Mouse (Mus musculus) embryonic facial prominence, embryonic 11.5 days (tissue): ENCODE measurements around the gene Pinlyp. TPM values are rescaled to one million over a fixed set of nuclear protein-coding genes. Genes with fewer than 3 reads are reported as not detected.
A peak's percentile ranks its signal among the peaks of the same experiment; 100 is the strongest.

Experiments
- ATAC-seq: fragments of 200-750 bp; cut with Nextera tagmentation; replicated peaks from 2 replicates; pipeline ENCODE4 v1.8.0; 2017; ENCODE audit warnings: low read depth; ENCODE audit not compliant: insufficient number of reproducible peaks, low FRiP score, low TSS enrichment
- DNase-seq: peaks from one replicate; pipeline ENCODE4 v3.0.0-alpha.2; 2015; ENCODE audit warnings: low spot score
- H3K27ac ChIP-seq: fragments of 300-500 bp; sonication (generic); replicated peaks from 2 replicates; pipeline ENCODE4 v1.5.1; 2014; ENCODE audit warnings: mild to moderate bottlenecking, low read depth, low read length, control low read depth
- H3K27me3 ChIP-seq: fragments of 300-500 bp; sonication (generic); 2 replicates; pipeline ENCODE4 v1.6.1; 2014; ENCODE audit warnings: mild to moderate bottlenecking, low read length, moderate library complexity, mixed read lengths; ENCODE audit not compliant: control insufficient read depth, insufficient read depth
- H3K36me3 ChIP-seq: fragments of 300-500 bp; sonication (generic); replicated peaks from 2 replicates; pipeline ENCODE4 v1.6.1; 2014; ENCODE audit warnings: low read depth, mild to moderate bottlenecking, low read length, moderate library complexity, mixed read lengths; ENCODE audit not compliant: control insufficient read depth, insufficient read depth
- H3K4me1 ChIP-seq: fragments of 300-500 bp; sonication (generic); 2 replicates; pipeline ENCODE4 v1.6.1; 2014; ENCODE audit warnings: low read length, mixed read lengths; ENCODE audit not compliant: control insufficient read depth, insufficient read depth
- H3K4me2 ChIP-seq: fragments of 300-500 bp; sonication (generic); 2 replicates; pipeline ENCODE4 v1.6.1; 2014; ENCODE audit warnings: low read depth, mild to moderate bottlenecking, control low read depth, low read length, moderate library complexity
- H3K4me3 ChIP-seq: fragments of 300-500 bp; sonication (generic); 2 replicates; pipeline ENCODE4 v1.5.1; 2014; ENCODE audit warnings: low read depth, low read length, control low read depth
- H3K9ac ChIP-seq: fragments of 300-500 bp; sonication (generic); replicated peaks from 2 replicates; pipeline ENCODE4 v1.6.1; 2014; ENCODE audit warnings: mild to moderate bottlenecking, control low read depth, low read length
- H3K9me3 ChIP-seq: fragments of 300-500 bp; sonication (generic); replicated peaks from 2 replicates; pipeline ENCODE4 v1.6.1; 2016; ENCODE audit warnings: mild to moderate bottlenecking, low read length, inconsistent platforms, mixed read lengths; ENCODE audit not compliant: control insufficient read depth
- WGBS: fragments of 180-500 bp; shearing (Covaris S2); extraction: QIAGEN DNeasy Blood & Tissue Kit; methylation state at CpG from one replicate; pipeline ENCODE4 v1.1.7; 2014; 5-methylcytosine and 5-hydroxymethylcytosine counted together
- polyA plus RNA-seq: library from polyadenylated mRNA; unstranded; fragments of >200 nt; fragmentation: Nextera tagmentation; extraction: Ambion mirVana; gene quantifications from 2 replicates; pipeline ENCODE4 v1.2.1, GENCODE M21; 2014

Pinlyp gene
- polyA plus RNA-seq, 1 experiment from 2014 or later: not detected

GRCm38 (mm10) chr7:24587330-24588105, 41.6 kb upstream of the Pinlyp start, which contains the start of the genes Ethe1 and Zfp575:
Gene Ethe1 (plus strand): TSS chr7:24587543.
Gene Zfp575 (minus strand): TSS chr7:24587641.
- ATAC-seq (peak; percentile 53), DNase-seq (peak; percentile 78)
- H3K27me3 ChIP-seq: peaks cover 25% of the 10 kb centered on the region
- WGBS: 6% methylated on average over 30 of the region's 30 CpGs
- H3K4me3 ChIP-seq: peak within 1 kb of the TSS; percentile 49
- peak within 1 kb of the TSS; percentile 70 for H3K9ac ChIP-seq
- no peaks in the 10 kb centered on the region for H3K36me3 ChIP-seq
- H3K4me2 ChIP-seq: peak within 1 kb of the TSS; percentile 79
- no peak within 1 kb of the TSS for H3K27ac ChIP-seq
- H3K9me3 ChIP-seq: no peaks in the 10 kb centered on the region
- H3K4me1 ChIP-seq: no peaks in the 10 kb centered on the region

- Histone ChIP-seq H3K36me3 (no peaks in the 10 kb centered on the region), H3K27ac (no peak overlapping the region), H3K4me2 (peak overlapping the region; percentile 79), H3K4me3 (peak overlapping the region; percentile 49), H3K4me1 (no peaks in the 10 kb centered on the region), H3K9ac (peak overlapping the region; percentile 70), H3K9me3 (no peaks in the 10 kb centered on the region), H3K27me3 (peaks cover 25% of the 10 kb centered on the region)
- WGBS: 9% methylated on average over 8 of the region's 8 CpGs
- ATAC-seq (peak; percentile 56), DNase-seq (peak; percentile 25)
These were observed 40.9 kb upstream of the Pinlyp start for GRCm38 (mm10) chr7:24586828-24587227.

- ATAC-seq: no peak; the same call in 1 of the 2 replicates
- no peak overlapping the region for H3K4me3 ChIP-seq
- 0 out of 2 replicates have a peak overlapping the region, but pooled peaks have one; percentile 13 for H3K4me2 ChIP-seq
- DNase-seq: no peak
- H3K36me3 ChIP-seq: no peaks in the 10 kb centered on the region
- H3K27me3 ChIP-seq: peaks cover 25% of the 10 kb centered on the region
- no peaks in the 10 kb centered on the region for H3K4me1 ChIP-seq
- H3K9me3 ChIP-seq: no peaks in the 10 kb centered on the region
- 30% methylated on average over 15 of the region's 16 CpGs for WGBS
- no peak overlapping the region for H3K27ac ChIP-seq
- no peak overlapping the region for H3K9ac ChIP-seq
These were observed 40.1 kb upstream of the Pinlyp start for GRCm38 (mm10) chr7:24585995-24586394.

GRCm38 (mm10) chr7:24584876-24585275, 39.0 kb upstream of the Pinlyp start:
- no peaks in the 10 kb centered on the region for H3K9me3 ChIP-seq
- H3K4me2 ChIP-seq: no peak overlapping the region
- H3K9ac ChIP-seq: no peak overlapping the region
- H3K27me3 ChIP-seq: peaks cover 25% of the 10 kb centered on the region
- no peaks in the 10 kb centered on the region for H3K4me1 ChIP-seq
- ATAC-seq: 0 out of 2 replicates have a peak, but pooled peaks have one; percentile 31
- no peak overlapping the region for H3K27ac ChIP-seq
- 90% methylated on average over 6 of the region's 6 CpGs for WGBS
- no peak for DNase-seq
- no peaks in the 10 kb centered on the region for H3K36me3 ChIP-seq
- no peak overlapping the region for H3K4me3 ChIP-seq

GRCm38 (mm10) chr7:24577811-24578210, 31.9 kb upstream of the Pinlyp start:
- 94% methylated on average over 10 of the region's 10 CpGs for WGBS
- no peaks in the 10 kb centered on the region for H3K4me1 ChIP-seq
- no peak overlapping the region for H3K27ac ChIP-seq
- ATAC-seq (no peak), DNase-seq (no peak)
- H3K4me3 ChIP-seq: no peak overlapping the region
- H3K36me3 ChIP-seq: no peaks in the 10 kb centered on the region; the same call in 1 of the 2 replicates
- no peak overlapping the region for H3K9ac ChIP-seq
- H3K9me3 ChIP-seq: no peaks in the 10 kb centered on the region
- no peaks in the 10 kb centered on the region for H3K27me3 ChIP-seq
- no peak overlapping the region for H3K4me2 ChIP-seq

GRCm38 (mm10) chr7:24574224-24574796, 28.4 kb upstream of the Pinlyp start:
- no peak overlapping the region for H3K27ac ChIP-seq
- no peak overlapping the region for H3K9ac ChIP-seq
- DNase-seq: no peak
- H3K27me3 ChIP-seq: no peaks in the 10 kb centered on the region
- H3K4me3 ChIP-seq: no peak overlapping the region
- H3K4me2 ChIP-seq: no peak overlapping the region
- no peak for ATAC-seq
- H3K9me3 ChIP-seq: no peaks in the 10 kb centered on the region
- peaks cover 7% of the 10 kb centered on the region for H3K36me3 ChIP-seq
- no peaks in the 10 kb centered on the region for H3K4me1 ChIP-seq
- WGBS: 49% methylated on average over 12 of the region's 12 CpGs

GRCm38 (mm10) chr7:24572455-24572854, 26.5 kb upstream of the Pinlyp start:
- H3K9ac ChIP-seq: no peak overlapping the region
- ATAC-seq: 0 out of 2 replicates have a peak, but pooled peaks have one; percentile 17
- no peaks in the 10 kb centered on the region for H3K4me1 ChIP-seq
- no peak overlapping the region for H3K4me2 ChIP-seq
- 49% methylated on average over 5 of the region's 5 CpGs for WGBS
- no peaks in the 10 kb centered on the region for H3K27me3 ChIP-seq
- H3K36me3 ChIP-seq: peaks cover 15% of the 10 kb centered on the region
- no peaks in the 10 kb centered on the region for H3K9me3 ChIP-seq
- DNase-seq: peak; percentile 48
- no peak overlapping the region for H3K4me3 ChIP-seq
- H3K27ac ChIP-seq: no peak overlapping the region

GRCm38 (mm10) chr7:24571071-24571470, 25.2 kb upstream of the Pinlyp start:
- Histone ChIP-seq H3K4me3 (no peak overlapping the region), H3K4me2 (no peak overlapping the region), H3K27me3 (no peaks in the 10 kb centered on the region), H3K9me3 (no peaks in the 10 kb centered on the region), H3K9ac (no peak overlapping the region), H3K36me3 (peaks cover 18% of the 10 kb centered on the region), H3K4me1 (no peaks in the 10 kb centered on the region), H3K27ac (no peak overlapping the region)
- ATAC-seq: no peak
- DNase-seq: no peak
- WGBS: 77% methylated on average over 4 of the region's 4 CpGs
